In the genomic region with DNA sequence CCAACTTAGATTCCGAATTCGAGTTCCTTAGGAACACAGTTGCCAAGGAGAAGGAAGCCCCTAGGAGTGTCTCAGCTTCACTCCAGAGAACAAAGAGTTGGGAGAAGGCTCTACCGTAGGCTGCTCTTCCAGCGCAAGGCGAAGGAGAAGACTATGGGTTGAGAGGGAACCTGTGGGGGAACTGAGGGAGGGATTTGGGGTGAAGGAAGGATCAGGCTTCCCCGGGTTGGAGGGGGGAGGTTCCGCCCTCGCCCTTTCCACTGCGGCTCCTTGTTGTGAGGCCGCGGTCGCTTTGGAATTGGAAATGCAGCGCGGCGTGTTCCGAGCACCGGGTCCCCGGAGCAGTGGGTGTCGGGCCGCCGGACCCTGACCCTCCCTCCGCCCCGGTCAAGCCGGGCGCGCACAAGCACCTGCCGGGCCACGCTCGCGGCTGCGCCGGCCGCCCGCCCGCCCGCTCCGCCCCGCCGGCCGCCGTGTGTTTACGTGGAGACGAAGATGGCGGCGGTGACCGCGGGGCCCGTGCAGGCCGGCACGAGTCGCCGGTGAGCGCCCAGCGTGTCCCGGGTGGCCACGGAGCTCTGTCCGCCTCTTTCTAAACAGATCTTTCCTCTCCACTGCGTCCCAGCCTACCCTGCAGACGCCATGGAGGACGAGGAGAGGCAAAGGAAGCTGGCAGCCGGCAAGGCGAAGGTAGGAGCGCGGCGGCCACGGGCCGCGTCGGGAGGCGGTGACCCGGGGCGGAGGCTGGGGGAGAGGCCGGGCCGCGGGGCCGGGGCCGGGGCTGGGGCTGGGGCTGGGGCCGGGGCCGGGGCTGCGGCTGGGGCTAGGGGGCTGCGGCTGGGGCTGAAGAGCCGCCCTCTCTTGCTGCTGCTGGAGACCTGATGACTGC, we compare ENCODE assay signal across 8 mouse cellular contexts. TPM values are rescaled to one million over a fixed set of nuclear protein-coding genes. Genes with fewer than 3 reads are reported as not detected.
DNase-seq lines count a peak whose midpoint lies in the region; ATAC-seq and TF ChIP-seq lines count a peak whose summit lies in the region.

A gene (plus strand): TSS at position 254 of the 889 bp plus-strand sequence.

- peak within 1 kb of the TSS; percentile 95 for H3K9ac ChIP-seq in heart, embryonic 12.5 days
- H3K9ac ChIP-seq in kidney, postnatal 0 days (ENCODE audit: low read depth, low read length), result peak within 1 kb of the TSS; percentile 95
- peak within 1 kb of the TSS; percentile 93 for H3K9ac ChIP-seq in liver, embryonic 12.5 days
- H3K9ac ChIP-seq in stomach, embryonic 14.5 days (replicated peaks; ENCODE audit: low read depth, low read length), result peak within 1 kb of the TSS; percentile 70

- peak within 1 kb of the TSS; percentile 85 for H3K4me2 ChIP-seq in heart, embryonic 12.5 days
- peak within 1 kb of the TSS; percentile 74 for H3K4me2 ChIP-seq in kidney, postnatal 0 days (ENCODE audit: low read length)
- peak within 1 kb of the TSS; percentile 74 for H3K4me2 ChIP-seq in liver, embryonic 12.5 days
- H3K4me2 ChIP-seq in stomach, embryonic 14.5 days (replicated peaks; ENCODE audit: low read depth, low read length), result peak within 1 kb of the TSS; percentile 74

- H3K9me3 ChIP-seq in heart, embryonic 12.5 days (replicated peaks), result no peaks in the 10 kb centered on the region
- no peaks in the 10 kb centered on the region for H3K9me3 ChIP-seq in kidney, postnatal 0 days (replicated peaks; ENCODE audit: low read length)
- no peaks in the 10 kb centered on the region for H3K9me3 ChIP-seq in liver, embryonic 12.5 days (replicated peaks)
- no peaks in the 10 kb centered on the region for H3K9me3 ChIP-seq in stomach, embryonic 14.5 days (ENCODE audit: control insufficient read depth, low read depth, low read length)

- WGBS in heart, embryonic 12.5 days, result under 1% methylated on average over 64 of the region's 82 CpGs
- WGBS in kidney, postnatal 0 days, result under 1% methylated on average over 59 of the region's 82 CpGs
- WGBS in liver, embryonic 12.5 days (ENCODE audit: insufficient replicate concordance), result under 1% methylated on average over 75 of the region's 82 CpGs
- 1% methylated on average over 74 of the region's 82 CpGs for WGBS in stomach, embryonic 14.5 days

- peak; percentile 65 for DNase-seq in CD4-positive helper T cell, adult 2 months (ENCODE audit: low read depth, low spot score)
- DNase-seq in brain, embryonic 14.5 days (ENCODE audit: low read depth), result peak; percentile 80
- peak; percentile 63 for DNase-seq in kidney, postnatal 0 days (ENCODE audit: low spot score)
- peak; percentile 33 to 44 for DNase-seq in natural killer cell, adult 2 months (ENCODE audit: low spot score in 2 of 2)

- peak within 1 kb of the TSS; percentile 82 for H3K27ac ChIP-seq in heart, embryonic 12.5 days (ENCODE audit: poor library complexity, severe bottlenecking)
- peak within 1 kb of the TSS; percentile 95 for H3K27ac ChIP-seq in kidney, postnatal 0 days
- peak within 1 kb of the TSS; percentile 82 for H3K27ac ChIP-seq in liver, embryonic 12.5 days
- H3K27ac ChIP-seq in stomach, embryonic 14.5 days (ENCODE audit: low read length), result peak within 1 kb of the TSS; percentile 90

- no peaks in the 10 kb centered on the region for H3K36me3 ChIP-seq in heart, embryonic 12.5 days
- no peaks in the 10 kb centered on the region for H3K36me3 ChIP-seq in kidney, postnatal 0 days (ENCODE audit: insufficient read depth, low read length)
- H3K36me3 ChIP-seq in liver, embryonic 12.5 days, result 0 out of 2 replicates have a peak, but pooled peaks cover 5% of the 10 kb centered on the region
- no peaks in the 10 kb centered on the region for H3K36me3 ChIP-seq in stomach, embryonic 14.5 days (ENCODE audit: control insufficient read depth, insufficient read depth, low read length)

- peak; percentile 83; the same call in 1 of the 2 replicates for TF ChIP-seq POLR2A in brain, embryonic 14.5 days (IDR thresholded peaks at IDR 0.05; ENCODE audit: borderline replicate concordance, extremely low read depth, insufficient read depth, insufficient read length, poor library complexity, severe bottlenecking)

- no peak for TF ChIP-seq CTCF in brain, embryonic 14.5 days (IDR thresholded peaks at IDR 0.05; ENCODE audit: borderline replicate concordance, extremely low read depth, insufficient read depth, insufficient read length)
- TF ChIP-seq CTCF in kidney, postnatal 0 days (IDR thresholded peaks at IDR 0.05; ENCODE audit: low read depth), result no peak

- peak; percentile 73 for ATAC-seq in erythroblast, adult 5-6 weeks (replicated peaks; ENCODE audit: low FRiP score, poor library complexity, severe bottlenecking)
- ATAC-seq in heart, embryonic 12.5 days (ENCODE audit: insufficient number of reproducible peaks, low FRiP score), result peak; percentile 92
- ATAC-seq in kidney, postnatal 0 days (replicated peaks; ENCODE audit: low FRiP score, low read depth), result peak; percentile 89
- peak; percentile 91 for ATAC-seq in liver, embryonic 12.5 days
- peak; percentile 92 for ATAC-seq in stomach, embryonic 14.5 days (ENCODE audit: insufficient number of reproducible peaks, insufficient read depth, low FRiP score, low read depth)

- no peaks in the 10 kb centered on the region for H3K27me3 ChIP-seq in heart, embryonic 12.5 days (replicated peaks)
- no peaks in the 10 kb centered on the region for H3K27me3 ChIP-seq in kidney, postnatal 0 days (ENCODE audit: insufficient read depth, low read length)
- no peaks in the 10 kb centered on the region for H3K27me3 ChIP-seq in liver, embryonic 12.5 days (replicated peaks)
- H3K27me3 ChIP-seq in stomach, embryonic 14.5 days (ENCODE audit: control insufficient read depth, insufficient read depth, low read length), result no peaks in the 10 kb centered on the region

- H3K4me3 ChIP-seq in heart, embryonic 12.5 days, result peak within 1 kb of the TSS; percentile 92
- peak within 1 kb of the TSS; percentile 87 for H3K4me3 ChIP-seq in kidney, postnatal 0 days (replicated peaks; ENCODE audit: low read depth, low read length)
- H3K4me3 ChIP-seq in liver, embryonic 12.5 days, result peak within 1 kb of the TSS; percentile 91
- H3K4me3 ChIP-seq in stomach, embryonic 14.5 days (ENCODE audit: low read depth, low read length), result peak within 1 kb of the TSS; percentile 64

- peaks cover 16% of the 10 kb centered on the region for H3K4me1 ChIP-seq in heart, embryonic 12.5 days (replicated peaks)
- 0 out of 2 replicates have a peak, but pooled peaks cover 7% of the 10 kb centered on the region for H3K4me1 ChIP-seq in kidney, postnatal 0 days (replicated peaks; ENCODE audit: insufficient read depth, low read length)
- H3K4me1 ChIP-seq in liver, embryonic 12.5 days, result peaks cover 25% of the 10 kb centered on the region
- H3K4me1 ChIP-seq in stomach, embryonic 14.5 days (ENCODE audit: control insufficient read depth, insufficient read depth, low read length), result peaks cover 5% of the 10 kb centered on the region; the same call in 1 of the 2 replicates

RNA-seq across cellular contexts. Expression of the gene that starts here (rescaled TPM):
- polyA plus RNA-seq in brain, embryonic 14.5 days (2012; rRNA removed), result 61.0 and 79.1 TPM in 2 replicates
- 11.3 and 13.4 TPM in 2 replicates for total RNA-seq in erythroblast, adult 5-6 weeks (2015; ENCODE audit: low replicate concordance)
- total RNA-seq in erythroblast, adult 5-6 weeks (2017; ENCODE audit: low replicate concordance), result 10.0 and 25.9 TPM in 2 replicates
- polyA plus RNA-seq in heart, embryonic 12.5 days (2016; fragmentation: Nextera tagmentation; extraction: Ambion mirVana), result 107 and 121 TPM in 2 replicates
- 110 and 129 TPM in 2 replicates for polyA plus RNA-seq in kidney, postnatal 0 days (2015; fragmentation: Nextera tagmentation; extraction: Ambion mirVana)
- 51.3 and 51.8 TPM in 2 replicates for polyA plus RNA-seq in liver, embryonic 12.5 days (2016; fragmentation: Nextera tagmentation; extraction: Ambion mirVana)
- polyA plus RNA-seq in stomach, embryonic 14.5 days (2014; fragmentation: Nextera tagmentation; extraction: Ambion mirVana), result 138 and 157 TPM in 2 replicates

Comparison
In these comparisons a context has a peak if more than half of its experiments do, and no peak if none do; other contexts are left out.
1. Peak in every context shown above with its lines: DNase-seq, ATAC-seq, H3K4me3 ChIP-seq and H3K27ac ChIP-seq.